Mouse (Mus musculus) hindbrain, embryonic 11.5 days (tissue): Measurements from ENCODE around the gene Phgdh. TPM values are rescaled to one million over a fixed set of nuclear protein-coding genes. Genes with fewer than 3 reads are reported as not detected.
"Not testable (repeated sequence)": the region's sequence is repeated elsewhere in the genome, so short reads cannot be mapped to it uniquely, and the experiment has no call there.

Experiments
- ATAC-seq: fragments of 200-750 bp; cut with Nextera tagmentation; 2 replicates; pipeline ENCODE4 v1.8.0; 2017; ENCODE audit warnings: mild to moderate bottlenecking, moderate TSS enrichment, moderate library complexity; ENCODE audit not compliant: low FRiP score
- DNase-seq: peaks from one replicate; pipeline ENCODE4 v3.0.0-alpha.2; 2015; ENCODE audit warnings: low spot score
- H3K27ac ChIP-seq: fragments of 300-500 bp; sonication (generic); 2 replicates; pipeline ENCODE4 v1.5.1; 2014; ENCODE audit warnings: mild to moderate bottlenecking, low read depth, low read length
- H3K27me3 ChIP-seq: fragments of 300-500 bp; sonication (generic); 2 replicates; pipeline ENCODE4 v1.6.1; 2014; ENCODE audit warnings: mild to moderate bottlenecking, low read length, moderate library complexity, mixed read lengths; ENCODE audit not compliant: control insufficient read depth, insufficient read depth
- H3K36me3 ChIP-seq: fragments of 300-500 bp; sonication (generic); 2 replicates; pipeline ENCODE4 v1.6.1; 2014; ENCODE audit warnings: mild to moderate bottlenecking, low read length, moderate library complexity, mixed read lengths; ENCODE audit not compliant: control insufficient read depth, insufficient read depth
- H3K4me1 ChIP-seq: fragments of 300-500 bp; sonication (generic); replicated peaks from 2 replicates; pipeline ENCODE4 v1.6.1; 2014; ENCODE audit warnings: low read length, mixed read lengths; ENCODE audit not compliant: control insufficient read depth, insufficient read depth
- H3K4me2 ChIP-seq: fragments of 300-500 bp; sonication (generic); replicated peaks from 2 replicates; pipeline ENCODE4 v1.6.1; 2014; ENCODE audit warnings: mild to moderate bottlenecking, low read depth, low read length
- H3K4me3 ChIP-seq: fragments of 300-500 bp; sonication (generic); 2 replicates; pipeline ENCODE4 v1.5.1; 2014; ENCODE audit warnings: low read depth, low read length
- H3K9ac ChIP-seq: fragments of 300-500 bp; sonication (generic); 2 replicates; pipeline ENCODE4 v1.6.1; 2014; ENCODE audit warnings: low read depth, low read length
- H3K9me3 ChIP-seq: fragments of 300-500 bp; sonication (generic); 2 replicates; pipeline ENCODE4 v1.6.1; 2016; ENCODE audit warnings: low read length; ENCODE audit not compliant: control insufficient read depth
- WGBS: fragments of 180-500 bp; shearing (Covaris S2); extraction: QIAGEN DNeasy Blood & Tissue Kit; methylation state at CpG from one replicate; pipeline ENCODE4 v1.1.7; 2014; 5-methylcytosine and 5-hydroxymethylcytosine counted together
- polyA plus RNA-seq: library from polyadenylated mRNA; unstranded; fragments of >200 nt; fragmentation: Nextera tagmentation; extraction: Ambion mirVana; gene quantifications from 2 replicates; pipeline ENCODE4 v1.2.1, GENCODE M21; 2014

Phgdh gene
- 311 and 319 TPM in 2 replicates for polyA plus RNA-seq

- Histone ChIP-seq H3K9ac (peak within 1 kb of the TSS; percentile 79), H3K27ac (peak within 1 kb of the TSS; percentile 42; the same call in 1 of the 2 replicates), H3K4me2 (peak within 1 kb of the TSS; percentile 98), H3K4me3 (peak within 1 kb of the TSS; percentile 76)
- H3K4me1 ChIP-seq, H3K9me3 ChIP-seq, H3K27me3 ChIP-seq, H3K36me3 ChIP-seq: not testable (repeated sequence)
- under 1% methylated on average over 9 of the region's 10 CpGs for WGBS
- peak; percentile 83 for DNase-seq
- peak; percentile 78 for ATAC-seq
Observed at GRCm38 (mm10) chr3:98339706-98340109, at the start of gene Phgdh. Gene Phgdh (minus strand): TSS chr3:98339990.

- Histone ChIP-seq H3K27me3 (no peaks in the 10 kb centered on the region), H3K9me3 (no peaks in the 10 kb centered on the region), H3K9ac (no peak overlapping the region), H3K4me2 (no peak overlapping the region), H3K4me3 (no peak overlapping the region), H3K4me1 (no peaks in the 10 kb centered on the region), H3K27ac (no peak overlapping the region), H3K36me3 (no peaks in the 10 kb centered on the region)
- DNase-seq = peak; percentile 9
- WGBS = 59% methylated on average over 3 of the region's 3 CpGs
- ATAC-seq = no peak
Observed at GRCm38 (mm10) chr3:98389305-98389704, 49.5 kb upstream of the Phgdh start.

GRCm38 (mm10) chr3:98387756-98388155 is 48.0 kb upstream of the Phgdh start:
- no peak overlapping the region for H3K27ac ChIP-seq
- WGBS = 85% methylated on average over 7 of the region's 7 CpGs
- DNase-seq (no peak), ATAC-seq (no peak)
- no peak overlapping the region for H3K4me3 ChIP-seq
- no peak overlapping the region for H3K4me2 ChIP-seq
- no peaks in the 10 kb centered on the region for H3K27me3 ChIP-seq
- H3K9me3 ChIP-seq = no peaks in the 10 kb centered on the region
- H3K4me1 ChIP-seq = no peaks in the 10 kb centered on the region
- H3K36me3 ChIP-seq = no peaks in the 10 kb centered on the region
- no peak overlapping the region for H3K9ac ChIP-seq

GRCm38 (mm10) chr3:98387086-98387485 is 47.3 kb upstream of the Phgdh start:
- ATAC-seq (no peak), DNase-seq (no peak)
- no peak overlapping the region for H3K4me3 ChIP-seq
- no peaks in the 10 kb centered on the region for H3K9me3 ChIP-seq
- no peaks in the 10 kb centered on the region for H3K27me3 ChIP-seq
- no peaks in the 10 kb centered on the region for H3K4me1 ChIP-seq
- no peak overlapping the region for H3K27ac ChIP-seq
- no peaks in the 10 kb centered on the region for H3K36me3 ChIP-seq
- WGBS = 73% methylated on average over 4 of the region's 4 CpGs
- no peak overlapping the region for H3K9ac ChIP-seq
- H3K4me2 ChIP-seq = no peak overlapping the region

- peak overlapping the region; percentile 73 for H3K4me2 ChIP-seq
- H3K27ac ChIP-seq = peak overlapping the region; percentile 87
- H3K4me1 ChIP-seq = no peaks in the 10 kb centered on the region
- H3K27me3 ChIP-seq = no peaks in the 10 kb centered on the region
- peak; percentile 55 for ATAC-seq
- peak overlapping the region; percentile 97 for H3K9ac ChIP-seq
- peak overlapping the region; percentile 90 for H3K4me3 ChIP-seq
- H3K36me3 ChIP-seq = no peaks in the 10 kb centered on the region
- no peaks in the 10 kb centered on the region for H3K9me3 ChIP-seq
- WGBS = 12% methylated on average over 21 of the region's 21 CpGs
- no peak for DNase-seq
Observed at GRCm38 (mm10) chr3:98383024-98383790, 43.4 kb upstream of the Phgdh start.

- Histone ChIP-seq H3K27ac (peak within 1 kb of the TSS; percentile 87), H3K9me3 (no peaks in the 10 kb centered on the region)
- under 1% methylated on average over 42 of the region's 42 CpGs for WGBS
Observed at GRCm38 (mm10) chr3:98382246-98382939, 42.6 kb upstream of the Phgdh start, which contains the start of gene Zfp697. Gene Zfp697 (plus strand): TSS chr3:98382461.

GRCm38 (mm10) chr3:98381677-98382245 is 42.0 kb upstream of the Phgdh start:
- Histone ChIP-seq H3K36me3 (no peaks in the 10 kb centered on the region), H3K9me3 (no peaks in the 10 kb centered on the region), H3K27ac (no peak overlapping the region), H3K4me2 (peak overlapping the region; percentile 73), H3K9ac (peak overlapping the region; percentile 97), H3K27me3 (no peaks in the 10 kb centered on the region), H3K4me1 (no peaks in the 10 kb centered on the region), H3K4me3 (peak overlapping the region; percentile 90)
- ATAC-seq (peak; percentile 1; the same call in 1 of the 2 replicates), DNase-seq (peak; percentile 46)
- 8% methylated on average over 17 of the region's 17 CpGs for WGBS

More at GRCm38 (mm10) chr3:98382246-98382939, 42.6 kb upstream of the Phgdh start, which contains the start of gene Zfp697:
- ATAC-seq (peak; percentile 92), DNase-seq (peak; percentile 86)
- Histone ChIP-seq H3K4me1 (no peaks in the 10 kb centered on the region), H3K27me3 (no peaks in the 10 kb centered on the region), H3K36me3 (no peaks in the 10 kb centered on the region), H3K9ac (peak within 1 kb of the TSS; percentile 97), H3K4me3 (peak within 1 kb of the TSS; percentile 90), H3K4me2 (peak within 1 kb of the TSS; percentile 73)

GRCm38 (mm10) chr3:98379236-98379635 is 39.4 kb upstream of the Phgdh start:
- Histone ChIP-seq H3K9ac (no peak overlapping the region), H3K4me2 (no peak overlapping the region), H3K36me3 (no peaks in the 10 kb centered on the region), H3K27me3 (no peaks in the 10 kb centered on the region), H3K4me3 (no peak overlapping the region), H3K4me1 (no peaks in the 10 kb centered on the region), H3K27ac (no peak overlapping the region), H3K9me3 (no peaks in the 10 kb centered on the region)
- ATAC-seq = no peak
- 10% methylated on average over 7 of the region's 7 CpGs for WGBS
- DNase-seq = peak; percentile 17
